Mouse (Mus musculus) CH12.LX (cell line): Measurements from ENCODE around the gene Rab37.

Experiments
- CTCF ChIP-seq, 2 experiments: IDR thresholded peaks in 1 of 2; conservative IDR thresholded peaks in 1 of 2; 2 replicates each; pipeline ENCODE4 v1.5.1; 2011 to 2012; ENCODE audit warnings: low read depth in 2 of 2, low read length in 2 of 2, improper control_type of control experiment in 1 of 2, inconsistent platforms in 1 of 2, mild to moderate bottlenecking in 1 of 2, moderate library complexity in 1 of 2
- ETS1 ChIP-seq: conservative IDR thresholded peaks from 2 replicates; pipeline ENCODE4 v1.6.1; 2012; ENCODE audit warnings: low read depth, mild to moderate bottlenecking, inconsistent platforms, low read length, improper control_type of control experiment, moderate library complexity
- GABPA ChIP-seq: IDR thresholded peaks from 2 replicates; pipeline ENCODE4 v1.6.1; 2012; ENCODE audit warnings: low read depth, low read length, improper control_type of control experiment, inconsistent platforms; ENCODE audit not compliant: insufficient replicate concordance
- MAX ChIP-seq: IDR thresholded peaks from 2 replicates; pipeline ENCODE4 v1.6.1; 2011; ENCODE audit warnings: low read length, improper control_type of control experiment
- POLR2A ChIP-seq: IDR thresholded peaks from 2 replicates; pipeline ENCODE4 v1.6.1; 2011; ENCODE audit warnings: low read depth, mild to moderate bottlenecking, improper control_type of control experiment, low read length
- RAD21 ChIP-seq: IDR thresholded peaks from 2 replicates; pipeline ENCODE4 v1.6.1; 2011; ENCODE audit warnings: low read depth, mild to moderate bottlenecking, low read length, improper control_type of control experiment, moderate library complexity
- TBP ChIP-seq: conservative IDR thresholded peaks from 2 replicates; pipeline ENCODE4 v1.6.1; 2011; ENCODE audit warnings: low read depth, low read length, improper control_type of control experiment
- USF1 ChIP-seq: IDR thresholded peaks from 2 replicates; pipeline ENCODE4 v1.6.1; 2014; ENCODE audit warnings: low read depth, mild to moderate bottlenecking, inconsistent platforms, low read length, improper control_type of control experiment

DNA sequence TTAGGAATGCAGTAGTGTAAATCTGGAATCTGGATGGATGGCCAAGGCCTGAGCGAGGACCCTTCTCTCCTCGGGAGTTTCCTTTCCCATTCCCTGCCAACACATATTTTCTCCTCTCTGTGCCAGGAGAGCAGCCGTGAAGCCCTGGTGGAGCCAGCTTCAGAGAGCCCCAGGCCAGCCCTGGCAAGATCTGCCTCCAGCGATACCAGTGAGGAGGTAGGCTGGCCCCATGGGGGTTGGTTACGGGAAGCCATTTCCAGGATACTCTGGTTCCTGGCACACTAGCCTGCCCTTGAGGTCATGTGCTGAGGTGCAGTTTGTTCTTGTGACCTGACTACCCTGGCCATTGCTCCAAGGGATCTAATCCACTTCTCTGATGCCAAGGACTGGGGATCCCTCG lies 88.7 kb downstream of the Rab37 start:
- TF ChIP-seq ETS1 (no peak), GABPA (no peak), RAD21 (no peak), CTCF (conservative IDR thresholded peaks at IDR 0.05 in 1 of 2, IDR thresholded peaks at IDR 0.05 in 1 of 2; ENCODE audit: low read depth in 2 of 2, low read length in 2 of 2) (no peak), TBP (no peak), USF1 (no peak), MAX (no peak), POLR2A (no peak)
